Mouse (Mus musculus) c-Kit-positive CD71-positive TER-119-positive erythroid progenitor cells, embryonic 14.5 days (primary cell): ENCODE measurements around the gene Samd4b.
"Not testable (repeated sequence)": the region's sequence is repeated elsewhere in the genome, so short reads cannot be mapped to it uniquely, and the experiment has no call there.

Source experiments
- DNase-seq: peaks from one replicate; pipeline ENCODE4 v3.0.0-alpha.2; 2013; ENCODE audit warnings: low spot score

Samd4b gene

DNA sequence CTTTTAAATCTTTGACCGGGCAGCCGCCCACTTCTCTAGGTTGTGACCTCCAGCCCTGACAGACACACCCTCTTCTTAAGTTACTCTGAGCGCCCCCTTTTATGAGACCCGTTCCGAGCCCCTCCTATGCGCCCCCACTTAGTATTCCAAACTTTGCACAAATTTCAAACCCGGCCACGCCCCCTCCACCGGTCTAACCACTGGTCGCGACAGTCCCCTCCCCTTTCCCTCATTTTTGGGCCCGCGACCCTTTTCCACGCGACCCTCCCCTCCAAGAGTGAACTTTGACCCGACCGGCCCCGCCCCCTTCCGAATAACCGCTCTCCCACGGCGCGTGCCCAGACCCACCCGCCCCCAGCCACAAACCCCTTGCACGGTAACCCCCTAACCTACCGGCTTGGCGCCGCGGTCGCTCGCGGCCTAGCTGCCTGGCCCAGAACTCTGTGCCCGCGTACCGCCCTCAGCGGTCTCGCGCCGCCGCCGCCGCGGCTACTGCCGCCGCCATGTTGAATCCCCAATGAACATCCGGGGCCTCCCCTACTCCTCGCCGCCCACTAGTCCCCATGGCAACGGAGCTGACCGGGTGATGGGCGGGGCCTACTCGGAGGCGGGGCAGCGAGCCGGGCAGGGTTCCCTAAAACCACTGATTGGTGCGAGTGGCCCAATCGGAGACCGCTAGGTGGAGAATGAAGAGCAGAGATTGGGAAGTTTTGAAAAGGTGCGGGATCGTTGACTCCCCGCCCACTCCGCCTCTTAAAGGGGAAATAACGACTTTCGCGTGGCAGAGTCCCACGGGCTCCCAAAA is at the start of gene Samd4b, which contains the start of gene Pak4:
Gene Samd4b (minus strand): TSS at position 503 of the 805 bp plus-strand sequence.
Gene Pak4 (minus strand): TSS at position 544 of the 805 bp plus-strand sequence.
- DNase-seq, result peak; percentile 97

DNA sequence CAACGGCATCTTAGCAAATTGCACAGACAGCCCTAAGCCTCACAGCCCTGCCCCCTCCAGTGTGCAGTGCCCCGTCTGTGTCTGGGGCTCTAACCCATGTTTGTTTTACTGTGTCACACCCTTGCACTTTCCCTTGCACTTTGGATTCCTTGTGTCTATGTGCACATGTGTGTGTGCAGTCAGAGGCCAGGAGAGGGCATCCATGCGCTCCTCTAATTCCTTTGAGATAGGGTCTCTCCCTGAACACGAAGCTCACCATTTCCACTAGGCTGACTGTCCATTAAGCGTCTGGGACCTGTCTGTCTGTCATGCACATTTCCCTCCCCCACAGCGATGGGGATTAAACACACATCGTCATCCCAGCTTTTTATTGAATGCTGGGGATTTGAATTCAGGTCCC is 49.1 kb upstream of the Samd4b start:
- DNase-seq, result no peak

DNA sequence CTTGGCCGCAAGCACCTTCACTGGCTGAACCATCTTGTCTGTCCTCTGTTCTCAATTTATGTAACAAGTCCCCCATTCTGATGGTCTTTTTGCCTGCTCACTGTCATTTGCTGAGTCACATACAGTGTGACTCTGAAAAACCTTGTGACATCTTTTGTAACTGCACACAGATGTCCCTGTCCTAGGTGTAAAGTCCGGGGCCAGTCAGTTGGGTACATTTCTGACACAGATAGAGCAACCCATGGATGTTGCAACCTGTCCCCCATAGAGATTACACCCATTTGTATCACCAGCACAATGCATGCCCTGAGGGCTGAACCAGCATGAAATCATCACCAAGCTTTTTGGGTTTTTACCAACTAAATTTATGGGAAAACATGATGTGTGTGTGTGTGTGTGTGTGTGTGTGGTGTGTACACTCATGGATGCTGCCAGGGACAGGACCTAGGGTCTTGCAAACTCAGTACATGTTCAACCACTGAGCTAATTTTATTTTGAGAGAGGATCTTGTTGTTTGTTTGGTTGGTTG is 48.1 kb upstream of the Samd4b start:
- no peak for DNase-seq

GRCm38 (mm10) chr7:28645366-28645765 is 47.4 kb upstream of the Samd4b start:
- no peak for DNase-seq

DNA sequence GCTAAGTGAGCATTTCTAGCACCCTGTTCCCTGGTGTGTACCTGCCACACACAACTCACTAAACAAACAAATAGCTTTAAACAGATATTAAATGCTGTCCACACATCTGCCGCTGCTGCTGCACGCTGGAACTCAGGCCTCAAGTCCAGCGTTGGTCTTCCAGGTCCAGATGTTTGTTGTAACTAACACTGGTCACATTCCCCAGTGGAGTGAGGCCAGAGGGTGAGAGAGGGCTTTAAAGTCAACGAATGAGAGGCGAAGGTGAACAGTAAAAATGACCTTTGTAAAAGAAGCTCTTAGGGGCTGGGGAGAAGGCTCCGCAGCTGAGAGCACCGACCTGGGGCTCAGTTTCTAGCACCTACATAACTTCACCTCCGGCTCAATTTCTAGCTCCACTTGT is 43.6 kb upstream of the Samd4b start:
- DNase-seq, result no peak

DNA sequence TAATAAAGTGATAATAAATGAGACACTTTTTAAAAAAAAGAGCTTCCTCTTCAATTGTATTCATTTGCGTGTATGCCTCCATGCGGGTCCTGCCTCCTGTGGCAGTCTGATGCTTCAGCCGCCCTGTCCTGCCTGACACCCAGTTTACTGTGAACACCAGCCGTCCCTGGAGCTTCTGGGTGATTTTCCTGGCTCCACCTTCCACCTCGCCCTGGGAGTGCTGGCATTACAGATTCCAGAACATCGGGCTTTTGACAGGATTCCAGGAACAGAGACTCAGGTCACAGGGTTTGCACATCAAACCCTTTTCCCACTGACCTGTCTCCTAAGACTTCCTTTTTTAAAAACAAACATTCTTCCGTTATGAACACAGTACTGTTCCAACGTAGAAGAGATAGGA is 39.6 kb upstream of the Samd4b start:
- DNase-seq, result no peak

DNA sequence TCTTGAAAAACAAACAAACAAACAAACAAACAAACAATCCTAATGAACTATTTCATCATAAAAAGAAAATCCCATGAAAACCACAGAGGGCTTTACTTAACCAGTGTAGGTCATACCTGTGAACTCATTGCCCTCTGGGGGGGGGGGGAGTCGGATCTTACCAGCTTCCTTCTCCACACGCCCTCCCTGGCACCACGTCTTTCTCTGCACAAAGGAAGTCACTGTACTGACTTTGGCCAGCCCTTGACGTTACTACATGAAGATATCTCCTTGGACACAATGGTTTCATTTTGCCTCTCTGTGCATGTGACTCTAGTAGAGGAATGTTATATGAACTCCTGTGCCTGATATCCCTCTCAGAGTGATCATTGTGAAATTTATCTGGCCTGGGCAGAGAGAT is 36.2 kb upstream of the Samd4b start:
- no peak for DNase-seq

DNA sequence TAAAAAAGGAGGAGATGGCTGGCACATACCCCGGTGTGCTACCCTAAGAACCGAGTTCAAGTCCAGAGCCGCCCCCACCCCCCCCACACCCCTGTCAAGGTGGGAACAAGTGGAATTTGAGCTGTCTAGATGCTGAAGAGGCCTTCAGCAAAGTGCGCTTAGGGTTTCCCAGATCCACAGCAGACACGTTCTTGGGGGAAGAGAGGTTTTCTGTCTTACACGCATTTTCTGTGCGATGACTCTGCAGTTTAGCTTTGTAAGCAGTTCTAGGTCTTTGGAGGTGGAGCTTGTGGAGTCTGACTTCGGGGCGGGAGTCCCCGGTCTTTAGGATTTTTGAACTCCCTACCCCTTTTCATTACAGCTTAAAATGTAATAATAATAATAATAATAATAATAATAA is 33.1 kb upstream of the Samd4b start, which contains the start of gene Acp7:
Gene Acp7 (minus strand): TSS at position 260 of the 400 bp plus-strand sequence.
- DNase-seq, result no peak

DNA sequence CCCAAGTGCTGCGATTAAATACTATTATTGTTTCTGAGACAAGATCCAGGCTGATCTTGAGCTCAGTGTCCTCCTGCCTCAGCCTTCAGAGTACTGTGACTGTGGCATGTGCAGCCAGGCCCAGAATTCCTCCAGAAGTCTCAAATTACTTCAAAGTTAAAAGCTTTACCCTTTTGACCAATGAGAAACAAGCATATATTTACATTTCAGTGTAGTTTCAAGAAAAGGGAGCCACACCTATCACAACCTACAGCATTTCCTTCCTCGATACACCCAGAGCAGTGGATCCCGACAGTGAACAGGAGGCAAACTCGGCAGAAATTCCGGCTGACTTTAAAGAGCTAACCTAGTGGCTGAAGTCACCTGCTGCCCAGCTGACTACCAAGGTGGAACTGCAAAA is 26.8 kb upstream of the Samd4b start:
- DNase-seq, result no peak

- no peak for DNase-seq
These were observed 21.3 kb upstream of the Samd4b start for GRCm38 (mm10) chr7:28619098-28619715.

DNA sequence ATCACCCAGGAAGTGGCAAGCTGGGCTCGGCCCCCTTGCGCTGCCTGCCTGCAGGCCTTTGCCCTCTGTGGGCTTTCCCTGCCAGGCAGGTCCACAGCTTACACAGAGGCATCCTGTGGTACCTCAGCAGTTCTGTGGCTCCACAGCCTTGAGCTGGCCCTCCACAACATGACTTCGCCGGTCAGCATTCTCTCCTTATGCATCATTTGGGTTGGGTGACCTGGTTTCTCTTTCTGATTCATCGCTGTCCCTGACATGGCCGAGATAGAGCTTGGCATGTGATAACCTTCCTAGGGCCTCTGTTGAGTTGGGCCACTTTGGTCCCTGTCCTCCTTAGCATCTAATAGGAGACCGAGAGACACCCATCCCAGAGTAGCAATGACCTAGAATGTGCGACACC is 8.0 kb upstream of the Samd4b start:
- no peak for DNase-seq

DNA sequence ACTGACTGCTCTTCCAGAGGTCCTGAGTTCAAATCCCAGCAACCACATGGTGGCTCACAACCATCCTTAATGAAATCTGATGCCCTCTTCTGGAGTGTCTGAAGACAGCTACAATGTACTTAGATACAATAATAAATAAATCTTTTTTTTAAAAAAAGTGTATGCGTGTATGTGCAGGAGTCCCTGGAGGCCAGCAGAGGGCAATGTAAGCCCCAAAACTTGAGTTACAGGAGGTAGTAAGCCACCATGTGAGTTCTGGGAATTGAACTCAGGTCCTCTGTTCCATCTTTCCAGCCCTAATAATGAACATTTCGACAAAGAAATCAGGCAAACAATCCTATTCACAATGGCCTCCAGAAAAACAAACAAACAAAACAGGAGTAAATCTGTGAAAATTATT is 5.8 kb upstream of the Samd4b start:
- DNase-seq, result not testable (repeated sequence)

- no peak for DNase-seq
These were observed 5.2 kb upstream of the Samd4b start for GRCm38 (mm10) chr7:28603136-28603535.

DNA sequence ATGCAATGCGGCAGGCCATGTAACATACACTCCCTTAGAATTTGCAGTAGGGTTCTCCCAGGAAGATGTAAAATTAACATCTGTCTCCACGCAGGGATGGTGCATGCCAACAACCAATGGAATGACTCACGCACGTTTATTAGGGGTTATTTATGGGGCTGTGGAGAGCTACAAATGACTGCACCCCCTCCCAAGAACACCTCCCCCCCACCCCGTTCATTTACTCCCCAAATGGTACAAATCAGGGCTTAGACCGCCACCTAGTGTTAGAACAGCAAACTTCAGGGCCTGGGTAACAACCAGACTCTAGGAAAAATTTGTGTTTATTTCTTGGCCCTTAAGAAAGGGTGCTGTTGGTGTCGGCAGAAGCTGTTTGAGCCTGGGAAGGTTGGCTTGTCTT is 3.7 kb upstream of the Samd4b start:
- DNase-seq, result no peak

- DNase-seq, result peak; percentile 69
These were observed 3.1 kb upstream of the Samd4b start for GRCm38 (mm10) chr7:28601029-28601428.

- no peak for DNase-seq
These were observed 1.0 kb upstream of the Samd4b start for GRCm38 (mm10) chr7:28598951-28599350.

DNA sequence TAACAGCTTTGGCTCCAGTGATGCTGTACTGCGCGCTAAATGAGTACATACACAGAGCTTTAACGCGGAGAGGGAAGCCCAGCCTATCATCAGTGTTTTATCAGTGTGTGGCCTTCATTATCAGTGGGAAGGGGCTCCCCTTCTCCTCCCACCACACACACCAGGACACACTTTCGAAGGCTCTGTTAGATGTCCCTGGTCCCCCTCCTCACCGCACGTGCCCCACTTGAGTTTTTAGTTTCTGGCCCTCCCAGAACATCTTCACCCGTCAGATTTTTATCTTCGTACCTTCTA is 720 bp downstream of the Samd4b start:
- DNase-seq, result no peak

- peak; percentile 94 for DNase-seq
These were observed 1.3 kb downstream of the Samd4b start for GRCm38 (mm10) chr7:28596436-28597276.

GRCm38 (mm10) chr7:28595751-28596435 is 2.1 kb downstream of the Samd4b start:
- DNase-seq, result no peak

- no peak for DNase-seq
These were observed 4.5 kb downstream of the Samd4b start for GRCm38 (mm10) chr7:28593206-28594111.

GRCm38 (mm10) chr7:28591862-28592261 is 6.1 kb downstream of the Samd4b start:
- no peak for DNase-seq
